Mouse (Mus musculus) ES-E14 (cell line): Measurements from ENCODE around the gene Loxl4. TPM values are rescaled to one million over a fixed set of nuclear protein-coding genes. Genes with fewer than 3 reads are reported as not detected.
A peak's percentile ranks its signal among the peaks of the same experiment; 100 is the strongest.

ENCODE experiments used
- DNase-seq: peaks from one replicate; pipeline ENCODE4 v3.0.0-alpha.2; 2013; ENCODE audit warnings: low read depth, low spot score
- H3K27ac ChIP-seq: 2 replicates; pipeline ENCODE4 v1.5.1; 2012; ENCODE audit warnings: low read depth, mild to moderate bottlenecking, low read length, moderate library complexity, mixed read lengths; ENCODE audit not compliant: poor library complexity, insufficient read depth, severe bottlenecking
- H3K36me3 ChIP-seq: 2 replicates; pipeline ENCODE4 v1.6.1; 2012; ENCODE audit warnings: mild to moderate bottlenecking, low read length, moderate library complexity, mixed read lengths; ENCODE audit not compliant: control insufficient read depth, poor library complexity, insufficient read depth, severe bottlenecking
- H3K4me1 ChIP-seq, 2 experiments: fragments of 150-350 bp in 1 of 2; sonication (generic) in 1 of 2; 2 replicates each; pipeline ENCODE4 v1.6.1; 2012; ENCODE audit warnings: low read length in 2 of 2, mild to moderate bottlenecking in 1 of 2, mixed read lengths in 1 of 2; ENCODE audit not compliant: control insufficient read depth in 2 of 2, insufficient read depth in 2 of 2, poor library complexity in 1 of 2
- H3K4me3 ChIP-seq, 2 experiments: fragments of 150-350 bp in 1 of 2; sonication (generic) in 1 of 2; 2 replicates each; pipeline ENCODE4 v1.5.1; 2012; ENCODE audit warnings: low read length in 2 of 2, low read depth in 1 of 2, mild to moderate bottlenecking in 1 of 2, mixed read lengths in 1 of 2; ENCODE audit not compliant: insufficient read depth in 1 of 2, poor library complexity in 1 of 2, severe bottlenecking in 1 of 2
- H3K9ac ChIP-seq: 2 replicates; pipeline ENCODE4 v1.6.1; 2012; ENCODE audit warnings: low read depth, mild to moderate bottlenecking, low read length, mixed read lengths; ENCODE audit not compliant: poor library complexity, insufficient read depth, severe bottlenecking
- H3K9me3 ChIP-seq: fragments of 150-350 bp; sonication (generic); 2 replicates; pipeline ENCODE4 v1.6.1; 2012; ENCODE audit warnings: low read depth, mild to moderate bottlenecking, low read length; ENCODE audit not compliant: control insufficient read depth, insufficient read depth
- CHD2 ChIP-seq: IDR thresholded peaks from 2 replicates; pipeline ENCODE4 v1.6.1; 2014; ENCODE audit warnings: mild to moderate bottlenecking, low read depth, low read length, inconsistent platforms
- HCFC1 ChIP-seq: IDR thresholded peaks from 2 replicates; pipeline ENCODE4 v1.6.1; 2012; ENCODE audit warnings: low read length, inconsistent platforms, borderline replicate concordance; ENCODE audit not compliant: insufficient read depth
- MAFK ChIP-seq: IDR thresholded peaks from 2 replicates; pipeline ENCODE4 v1.6.1; 2014; ENCODE audit warnings: mild to moderate bottlenecking, low read depth, low read length, inconsistent platforms; ENCODE audit not compliant: insufficient read depth
- ZC3H11A ChIP-seq: IDR thresholded peaks from 2 replicates; pipeline ENCODE4 v1.6.1; 2012; ENCODE audit warnings: low read depth, mild to moderate bottlenecking, inconsistent platforms, low read length, borderline replicate concordance
- ZNF384 ChIP-seq: IDR thresholded peaks from 2 replicates; pipeline ENCODE4 v1.6.1; 2012; ENCODE audit warnings: low read depth, low read length, inconsistent platforms
- in situ Hi-C, 2 experiments: fragments of 600-800 bp; cut with MboI; formaldehyde crosslinking; loops; one replicate each; pipeline ENCODE4 v1.15.1; 2025; ENCODE audit warnings: low sequenced_read_pairs in 2 of 2, inconsistent platforms in 1 of 2; ENCODE audit not compliant: unreplicated experiment in 2 of 2
- total RNA-seq: library from RNA; depleted of rRNA; stranded (reverse); fragments of 300-350 nt; gene quantifications from 2 replicates; pipeline ENCODE4 v1.2.3, GENCODE M21; 2012

Gene Loxl4
- total RNA-seq, 1 experiment = 4.5 TPM

DNA sequence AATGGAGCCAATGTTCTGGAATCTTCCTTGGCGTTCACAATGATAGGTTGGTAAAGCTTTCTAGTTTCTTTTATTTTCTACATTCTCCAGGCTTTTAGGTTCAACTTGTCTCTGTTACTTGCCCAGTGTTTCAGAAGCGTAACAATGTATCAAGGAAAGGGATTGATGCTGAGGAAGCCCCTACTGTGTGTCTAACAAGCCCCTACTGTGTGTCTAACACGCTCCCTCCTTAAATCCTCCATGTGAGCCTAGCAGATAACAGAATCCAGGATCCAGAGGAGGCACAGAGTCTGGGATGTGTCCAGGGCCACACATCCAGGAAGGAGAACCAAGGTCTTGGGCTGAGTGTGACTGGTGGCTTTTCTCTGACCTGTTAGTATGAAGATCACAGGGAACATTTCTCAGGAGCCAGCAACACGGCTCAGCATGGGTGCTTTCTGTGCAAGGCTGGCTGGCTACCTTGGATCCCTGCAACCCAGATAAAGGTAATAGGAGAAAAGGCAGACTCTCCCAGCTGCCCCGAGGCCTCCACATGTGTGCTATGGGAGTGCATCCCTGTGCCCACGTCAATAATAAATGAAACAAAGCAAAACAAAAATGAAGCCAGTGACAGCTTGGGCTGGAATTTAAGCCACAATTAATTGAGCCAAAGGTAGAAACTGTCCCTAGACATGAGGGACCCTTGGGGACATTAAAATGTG is 46.0 kb upstream of the Loxl4 start:
- no peaks in the 10 kb centered on the region for H3K9me3 ChIP-seq
- no peaks in the 10 kb centered on the region for H3K36me3 ChIP-seq
- TF ChIP-seq ZC3H11A (no peak), ZNF384 (no peak), CHD2 (no peak), MAFK (no peak), HCFC1 (no peak)
- H3K4me1 ChIP-seq = peaks cover 0 to 2% of the 10 kb centered on the region in 2 experiments; a peak in 1 of 4 replicates
- H3K9ac ChIP-seq = no peak overlapping the region
- no peak for DNase-seq
- no peak overlapping the region for H3K27ac ChIP-seq
- no peak overlapping the region for H3K4me3 ChIP-seq
- in situ Hi-C loops = loop anchor here in 1 of 2 experiments (10.0 kb wide), 1 partner anchor 464 kb away; no protein-coding TSS in a partner anchor

DNA sequence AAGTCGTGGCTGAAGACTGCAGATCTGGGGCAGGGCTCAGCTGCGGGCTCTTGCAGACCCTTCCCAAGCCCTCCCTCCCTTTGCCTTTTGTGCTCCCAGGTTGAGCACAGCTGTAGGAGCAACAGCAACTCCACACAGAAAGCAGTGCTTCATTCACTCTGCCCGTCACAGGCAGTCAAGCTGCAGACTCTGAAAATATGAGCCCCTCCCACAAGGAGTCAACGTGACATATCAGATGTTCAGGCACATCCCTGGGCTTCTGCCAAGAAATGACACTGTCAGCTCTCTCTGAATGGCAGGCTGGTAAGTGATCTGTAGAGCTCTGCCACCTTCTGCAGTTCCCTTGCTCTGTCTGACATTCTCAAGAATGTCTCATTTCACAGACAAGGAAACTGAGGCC is 45.2 kb upstream of the Loxl4 start:
- DNase-seq = no peak
- H3K9ac ChIP-seq = no peak overlapping the region
- no peaks in the 10 kb centered on the region for H3K4me1 ChIP-seq
- H3K36me3 ChIP-seq = no peaks in the 10 kb centered on the region
- H3K27ac ChIP-seq = no peak overlapping the region
- in situ Hi-C loops = loop anchor here in 1 of 2 experiments (10.0 kb wide), 1 partner anchor 463 kb away; no protein-coding TSS in a partner anchor
- no peak for TF ChIP-seq HCFC1
- no peak for TF ChIP-seq ZC3H11A
- TF ChIP-seq ZNF384 = no peak
- no peaks in the 10 kb centered on the region for H3K9me3 ChIP-seq
- no peak overlapping the region for H3K4me3 ChIP-seq

DNA sequence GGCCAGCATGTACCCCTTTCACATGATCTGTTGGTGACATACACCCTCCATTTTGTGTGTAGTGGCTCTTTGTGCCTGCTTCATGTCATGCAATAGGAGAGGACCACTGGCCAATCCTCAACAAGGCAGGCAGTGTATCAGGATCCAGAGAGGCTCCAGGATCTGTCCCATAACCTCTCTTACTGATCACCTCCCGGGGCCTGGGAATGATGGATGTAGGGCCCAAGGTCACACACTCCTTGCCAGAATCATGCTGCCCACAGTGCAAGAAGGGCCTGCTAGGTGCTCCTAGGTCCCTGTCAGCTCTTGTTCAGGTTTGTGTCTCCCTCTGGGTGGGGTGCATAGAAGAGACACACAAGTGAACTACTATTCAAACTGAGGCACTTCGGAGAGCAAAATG is 44.7 kb upstream of the Loxl4 start:
- TF ChIP-seq CHD2 = no peak
- TF ChIP-seq MAFK = no peak
- no peak for TF ChIP-seq ZC3H11A
- TF ChIP-seq ZNF384 = no peak
- no peak for TF ChIP-seq HCFC1
- H3K9ac ChIP-seq = no peak overlapping the region
- H3K4me1 ChIP-seq = no peaks in the 10 kb centered on the region
- DNase-seq = no peak
- H3K36me3 ChIP-seq = no peaks in the 10 kb centered on the region
- H3K4me3 ChIP-seq = no peak overlapping the region
- H3K9me3 ChIP-seq = no peaks in the 10 kb centered on the region
- no peak overlapping the region for H3K27ac ChIP-seq
- in situ Hi-C loops = loop anchor here in 1 of 2 experiments (10.0 kb wide), 1 partner anchor 463 kb away; no protein-coding TSS in a partner anchor

DNA sequence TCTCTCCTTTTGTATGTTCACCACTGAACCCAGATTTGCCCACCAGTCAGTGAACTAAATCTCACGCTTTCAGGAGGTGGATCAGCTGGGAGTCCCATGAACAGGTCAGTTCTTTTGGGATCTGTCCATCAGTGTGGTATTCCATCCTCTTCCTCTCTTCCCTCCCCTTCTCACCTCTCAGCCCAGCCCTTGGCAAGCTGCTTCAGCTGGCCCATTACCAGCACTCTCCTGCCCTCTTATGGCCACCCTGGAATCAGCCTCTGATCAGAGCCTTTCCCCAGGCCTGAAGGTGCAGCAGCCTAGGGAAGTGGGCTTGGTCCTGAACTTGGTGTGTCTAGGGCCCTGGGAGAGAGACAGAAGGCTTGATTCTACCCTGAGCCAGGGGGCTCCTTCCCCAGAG is 42.4 kb upstream of the Loxl4 start:
- no peak overlapping the region for H3K4me3 ChIP-seq
- DNase-seq = peak; percentile 31
- no peaks in the 10 kb centered on the region for H3K9me3 ChIP-seq
- in situ Hi-C loops = loop anchor here in 1 of 2 experiments (10.0 kb wide), 1 partner anchor 460 kb away; no protein-coding TSS in a partner anchor
- H3K27ac ChIP-seq = no peak overlapping the region
- no peak overlapping the region for H3K9ac ChIP-seq
- H3K4me1 ChIP-seq = no peaks in the 10 kb centered on the region
- TF ChIP-seq MAFK (no peak), ZC3H11A (peak; percentile 58)
- no peaks in the 10 kb centered on the region for H3K36me3 ChIP-seq

DNA sequence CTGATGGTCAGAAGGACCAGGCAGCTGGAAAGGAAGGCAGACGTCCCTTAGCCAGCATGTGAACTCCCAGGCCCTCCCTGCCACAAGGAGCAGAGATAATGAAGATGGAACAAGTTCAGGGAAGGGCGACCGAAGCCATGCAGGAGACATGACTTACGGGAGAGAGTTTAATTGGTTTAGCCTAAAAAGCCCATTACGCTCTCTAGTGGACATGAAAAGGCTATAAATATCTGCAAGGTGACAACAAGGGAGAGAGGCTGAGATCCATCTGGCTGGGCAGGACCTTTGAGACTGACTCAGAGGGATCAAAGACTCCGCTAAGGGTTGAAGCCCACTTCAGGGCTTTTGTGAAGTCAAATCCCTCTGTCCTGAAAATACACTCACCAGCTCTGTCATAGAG is 40.5 kb upstream of the Loxl4 start:
- DNase-seq = no peak
- Histone ChIP-seq H3K36me3 (no peaks in the 10 kb centered on the region), H3K4me1 (no peaks in the 10 kb centered on the region), H3K9ac (no peak overlapping the region), H3K4me3 (no peak overlapping the region), H3K9me3 (no peaks in the 10 kb centered on the region), H3K27ac (no peak overlapping the region)
- TF ChIP-seq ZC3H11A (no peak), HCFC1 (no peak), ZNF384 (no peak), CHD2 (no peak), MAFK (no peak)
- in situ Hi-C loops = loop anchor here in 1 of 2 experiments (10.0 kb wide), 1 partner anchor 458 kb away; no protein-coding TSS in a partner anchor
